Mouse (Mus musculus) T-helper 1 cell (primary cell): Measurements from ENCODE around the gene B4gat1.
"Not testable (repeated sequence)": the region's sequence is repeated elsewhere in the genome, so short reads cannot be mapped to it uniquely, and the experiment has no call there.

Source experiments
- in situ Hi-C: fragments of 300-600 bp; cut with MboI, MseI; formaldehyde crosslinking; loops from one replicate; pipeline ENCODE4 v1.15.1; 2025; ENCODE audit warnings: high pct_unique_total_duplicates

B4gat1 gene

GRCm38 (mm10) chr19:5038709-5039156 lies at the start of gene B4gat1, which contains the start of gene AC124502.3:
TSS of gene B4gat1 (plus strand) at chr19:5038826.
TSS of gene AC124502.3 (plus strand) at chr19:5038891.
- in situ Hi-C loops, result no loop called here

DNA sequence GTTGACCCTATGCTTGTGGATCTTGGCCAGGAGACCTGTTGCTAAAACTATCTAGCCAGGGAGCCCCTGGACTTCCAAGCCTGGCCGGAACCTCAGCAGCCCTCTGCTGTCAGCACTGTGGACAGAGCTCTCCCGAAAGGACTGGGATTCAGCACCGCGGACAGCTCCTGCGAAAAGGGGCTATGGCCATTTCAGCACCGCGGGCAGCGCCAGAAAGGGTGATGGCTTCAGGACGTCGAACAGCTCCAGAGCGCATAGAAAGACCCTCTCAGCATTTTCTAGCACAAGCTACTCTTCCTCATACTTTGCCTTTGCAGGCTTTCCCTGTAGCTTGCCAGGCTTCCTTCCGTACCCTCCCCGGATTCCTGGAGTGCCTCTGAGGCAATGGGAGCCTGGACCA lies 49.6 kb upstream of the B4gat1 start:
- in situ Hi-C loops, result no loop called here

DNA sequence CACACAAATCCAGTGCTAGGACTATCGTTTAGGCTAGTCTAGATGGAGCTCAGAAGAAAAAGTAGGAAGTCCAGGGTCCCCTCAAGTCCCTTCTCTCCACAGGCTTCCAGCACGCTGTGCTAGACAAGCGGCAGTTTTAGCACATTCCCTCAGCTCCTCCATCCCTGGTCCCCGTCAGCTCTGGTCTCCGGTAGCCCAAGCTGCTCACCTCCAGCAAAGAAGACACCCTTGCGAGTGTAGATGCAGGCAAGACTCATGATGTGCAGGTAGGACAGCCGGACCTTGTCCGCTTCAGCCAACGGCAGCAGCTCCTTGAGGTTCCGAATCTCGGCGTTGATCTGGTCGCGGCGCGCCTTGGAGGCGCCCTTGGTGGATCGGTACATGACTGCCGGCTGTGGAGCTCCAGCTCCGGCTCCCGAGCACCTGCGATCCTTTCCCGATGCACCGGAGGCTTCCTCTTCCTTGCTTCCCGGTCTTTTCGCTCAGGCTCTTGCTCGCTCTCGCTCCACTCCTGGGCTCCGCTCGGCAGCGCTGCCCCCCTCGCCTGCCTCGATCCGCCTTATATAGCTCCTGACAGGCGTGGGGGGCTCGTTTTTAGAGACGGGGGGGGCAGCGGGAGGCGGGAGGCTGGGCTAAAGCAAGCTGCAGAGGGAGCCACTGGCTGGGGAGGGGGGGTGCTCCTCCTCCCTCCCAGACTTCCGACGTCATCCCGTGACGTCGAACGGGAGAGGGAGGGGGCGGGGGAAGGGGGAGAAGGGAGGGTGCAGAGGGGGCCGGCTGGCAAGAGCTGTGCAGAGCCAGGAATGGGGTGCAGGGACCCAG lies 49.0 kb upstream of the B4gat1 start:
- in situ Hi-C loops, result no loop called here

DNA sequence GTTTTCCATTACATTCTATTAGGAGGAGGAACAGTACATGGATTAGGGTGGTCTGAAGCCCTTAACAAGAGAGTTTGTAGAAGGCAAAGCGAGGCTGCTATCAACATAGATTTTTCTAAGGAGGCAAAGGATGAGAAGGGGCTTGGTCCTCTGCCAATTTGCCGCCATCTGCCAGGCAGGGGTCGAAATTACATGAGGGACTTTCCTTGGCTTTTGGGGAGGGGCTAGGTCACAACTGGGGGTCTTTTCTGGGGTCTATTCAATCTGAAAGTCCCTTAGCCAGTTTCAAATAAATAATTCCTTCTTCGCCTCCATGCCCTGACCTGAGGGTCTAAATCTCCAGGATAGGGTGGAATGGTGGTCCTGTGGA lies 48.4 kb upstream of the B4gat1 start, which contains the start of gene Npas4:
Gene Npas4, minus strand, starts transcription at position 61 of the 370 bp plus-strand sequence.
- in situ Hi-C loops, result no loop called here

- in situ Hi-C loops, result no loop called here
These were observed 47.9 kb upstream of the B4gat1 start for GRCm38 (mm10) chr19:4990716-4991115.

- in situ Hi-C loops, result no loop called here
These were observed 46.3 kb upstream of the B4gat1 start for GRCm38 (mm10) chr19:4992371-4992770.

- in situ Hi-C loops, result no loop called here
These were observed 45.7 kb upstream of the B4gat1 start for GRCm38 (mm10) chr19:4992904-4993303.

GRCm38 (mm10) chr19:4994043-4994442 lies 44.6 kb upstream of the B4gat1 start:
- in situ Hi-C loops, result no loop called here

DNA sequence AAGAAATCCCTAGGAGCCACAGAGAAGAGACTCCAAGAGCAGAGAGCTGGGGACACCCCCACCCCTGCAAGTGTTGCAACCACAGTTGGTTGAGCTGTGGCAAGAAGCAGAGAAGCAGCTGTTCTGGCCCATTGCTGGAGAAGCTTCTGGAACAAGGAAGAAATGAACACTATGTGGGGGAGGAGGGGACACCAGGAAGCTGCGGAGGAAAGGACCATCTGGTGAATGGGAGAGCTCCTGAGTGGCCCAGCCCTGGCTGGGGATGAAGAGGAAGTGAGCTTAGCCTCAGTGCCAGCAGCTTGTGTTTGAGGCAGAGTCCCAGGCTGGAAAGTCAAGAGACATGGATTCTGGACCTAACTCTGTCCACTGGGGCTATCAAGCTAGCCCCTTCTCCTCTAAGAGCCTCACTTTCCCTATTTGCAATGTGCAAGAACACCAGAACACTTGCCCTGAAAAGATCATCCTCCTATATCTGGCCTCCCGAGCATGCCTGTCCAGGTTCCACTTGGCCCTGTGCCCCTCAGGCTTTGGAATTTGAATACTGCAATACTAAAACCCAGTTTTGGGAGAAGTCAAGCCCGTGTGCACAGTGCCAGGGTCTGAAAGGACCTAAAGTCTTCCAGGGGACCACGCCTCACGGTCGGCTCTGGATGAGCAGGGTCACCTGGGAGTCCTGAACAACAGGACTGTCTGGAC lies 39.0 kb upstream of the B4gat1 start:
- in situ Hi-C loops, result no loop called here

GRCm38 (mm10) chr19:5001666-5002406 lies 36.8 kb upstream of the B4gat1 start:
- in situ Hi-C loops, result no loop called here

GRCm38 (mm10) chr19:5003644-5004043 lies 35.0 kb upstream of the B4gat1 start:
- in situ Hi-C loops, result not testable (repeated sequence)

DNA sequence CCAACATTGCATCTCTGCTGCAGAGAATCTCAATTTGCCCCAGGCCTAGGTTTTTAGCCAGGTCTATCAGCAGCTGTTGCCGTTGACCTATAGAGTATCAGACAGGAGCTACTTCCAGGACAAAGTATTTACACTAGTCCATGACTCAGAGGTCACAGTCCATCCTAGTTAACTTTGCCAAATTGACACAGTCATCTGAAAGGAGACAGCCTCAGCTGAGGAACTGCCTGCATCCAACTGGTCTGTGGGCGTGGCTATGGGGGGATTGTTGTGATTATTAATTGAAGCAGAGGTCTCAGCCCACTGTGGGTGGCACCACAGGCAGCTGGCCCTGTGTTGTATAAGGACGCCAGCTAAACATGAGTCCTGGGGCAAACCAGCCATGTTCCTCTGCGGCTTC lies 33.7 kb upstream of the B4gat1 start:
- in situ Hi-C loops, result no loop called here

DNA sequence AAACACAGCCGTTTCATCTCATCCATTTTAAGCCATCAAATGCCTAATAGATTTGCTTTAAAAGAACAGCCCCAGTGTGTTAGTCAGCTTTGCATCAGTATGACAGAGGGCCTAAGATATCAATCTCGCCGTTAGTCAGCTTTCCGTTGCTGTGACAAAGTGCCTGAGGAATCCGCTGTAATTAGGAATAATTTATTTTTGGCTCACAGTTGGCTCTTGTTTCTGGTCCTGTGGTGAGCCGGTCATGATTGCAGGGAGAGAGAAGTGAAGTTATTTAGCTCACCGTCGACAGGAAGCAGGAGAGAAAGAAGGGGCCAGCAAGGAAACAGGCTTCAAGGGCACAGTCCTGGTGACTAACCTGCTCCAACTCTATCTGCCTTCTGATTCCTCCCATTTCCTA lies 25.5 kb upstream of the B4gat1 start:
- in situ Hi-C loops, result no loop called here

GRCm38 (mm10) chr19:5014961-5015398 lies 23.6 kb upstream of the B4gat1 start:
- in situ Hi-C loops, result no loop called here

DNA sequence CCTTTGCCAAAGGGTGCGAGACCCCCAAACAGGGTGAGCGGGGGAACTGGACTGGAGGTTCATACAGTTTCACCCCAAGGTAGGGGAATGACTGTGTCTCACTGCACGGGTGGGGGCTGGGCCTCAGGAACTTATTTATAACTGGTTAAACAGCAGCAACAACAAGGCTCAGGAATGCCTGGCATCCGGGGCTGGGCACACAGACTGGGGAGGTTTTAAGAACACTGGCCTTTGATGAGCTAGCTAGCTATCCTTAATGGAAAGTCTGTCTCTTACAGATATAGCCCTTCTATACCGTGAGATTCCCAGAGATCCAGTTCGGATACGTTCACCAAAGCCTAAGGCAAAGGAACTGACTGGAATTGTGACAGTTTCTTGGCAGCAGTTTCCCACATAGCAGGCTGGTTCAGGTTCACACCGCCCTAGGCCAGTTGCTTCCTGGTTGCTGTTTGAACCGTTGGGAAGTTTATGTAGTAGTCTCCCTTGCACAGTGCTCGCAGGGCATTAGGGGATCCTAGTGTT lies 22.3 kb upstream of the B4gat1 start:
- in situ Hi-C loops, result no loop called here

GRCm38 (mm10) chr19:5016782-5017181 lies 21.8 kb upstream of the B4gat1 start:
- in situ Hi-C loops, result no loop called here

DNA sequence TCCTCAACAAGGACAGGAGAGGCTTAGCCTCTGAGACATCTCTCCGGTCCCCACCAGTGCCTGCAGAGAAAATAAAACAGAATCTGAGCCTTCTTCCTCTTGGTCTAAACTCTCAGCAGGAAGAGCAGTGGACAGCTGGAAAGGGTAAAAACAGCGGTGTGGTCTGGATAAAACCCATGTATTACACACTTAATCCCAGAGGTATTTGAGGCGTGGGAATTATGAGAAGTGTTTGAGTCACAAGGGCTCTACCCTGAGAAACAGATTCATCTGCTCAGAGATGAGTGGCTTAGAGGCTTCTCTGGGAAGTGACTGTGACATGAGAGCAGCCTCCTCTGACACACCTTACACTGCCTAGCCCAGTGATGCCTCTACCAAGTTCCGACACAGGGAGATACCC lies 21.0 kb upstream of the B4gat1 start:
- in situ Hi-C loops, result no loop called here

DNA sequence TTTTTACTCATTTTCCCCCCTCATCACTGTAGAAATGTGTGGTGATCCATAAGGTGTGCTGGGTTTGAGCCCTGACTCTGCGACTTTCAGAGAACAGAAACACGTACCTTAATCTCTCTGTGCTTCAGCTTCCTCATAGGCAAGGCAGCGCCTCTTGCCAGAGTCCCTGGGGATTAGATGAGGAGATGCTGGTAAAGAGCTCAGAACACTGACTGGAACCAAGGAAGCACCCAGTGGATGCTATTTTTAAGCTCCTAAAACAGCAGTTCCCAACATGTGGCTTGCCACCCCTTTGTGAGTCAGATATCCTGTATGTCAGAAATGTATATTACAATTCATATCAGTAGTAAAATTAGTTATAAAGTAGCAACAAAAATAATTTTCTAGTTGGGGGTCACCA lies 20.4 kb upstream of the B4gat1 start:
- in situ Hi-C loops, result no loop called here

DNA sequence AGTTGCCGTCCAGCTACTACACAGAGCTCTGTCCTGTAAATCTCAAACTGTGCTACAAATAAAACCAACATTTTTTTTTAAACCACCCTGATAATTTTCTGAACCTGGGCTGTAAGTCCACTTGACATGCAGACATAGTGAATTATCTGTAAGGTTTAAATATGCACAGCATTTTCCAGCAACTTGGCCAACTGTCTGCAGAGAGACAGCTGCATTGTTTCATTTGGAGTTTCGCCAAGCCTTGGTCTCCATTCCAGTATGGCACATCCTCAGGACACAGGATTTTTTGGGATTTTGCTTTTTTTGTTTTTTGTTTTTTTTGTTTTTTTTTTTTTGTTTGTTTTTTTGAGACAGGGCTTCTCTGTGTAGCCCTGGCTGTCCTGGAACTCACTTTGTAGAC lies 17.2 kb upstream of the B4gat1 start:
- in situ Hi-C loops, result no loop called here

- in situ Hi-C loops, result no loop called here
These were observed 14.8 kb upstream of the B4gat1 start, which contains the start of gene Slc29a2 for GRCm38 (mm10) chr19:5023621-5024479. TSS of gene Slc29a2 (plus strand) at chr19:5023860.

GRCm38 (mm10) chr19:5026111-5026510 lies 12.5 kb upstream of the B4gat1 start:
- in situ Hi-C loops, result no loop called here
